Mouse (Mus musculus) embryonic fibroblast, embryonic 13.5 days (primary cell): Measurements from ENCODE around the gene Parvb.

Source experiments
- CTCF ChIP-seq: IDR thresholded peaks from 2 replicates; pipeline ENCODE4 v1.5.1; 2011; ENCODE audit warnings: mild to moderate bottlenecking, control low read depth, low read length, moderate library complexity, borderline replicate concordance; ENCODE audit not compliant: insufficient read depth
- POLR2A ChIP-seq: IDR thresholded peaks from 2 replicates; pipeline ENCODE4 v1.6.1; 2011; ENCODE audit warnings: low read depth, mild to moderate bottlenecking, control low read depth, low read length, moderate library complexity

GRCm38 (mm10) chr15:84210461-84210860 is 21.4 kb upstream of the Parvb start:
- no peak for TF ChIP-seq POLR2A
- no peak for TF ChIP-seq CTCF
